Mouse (Mus musculus): ENCODE results near the gene Ypel4. TPM values are rescaled to one million over a fixed set of nuclear protein-coding genes. Genes with fewer than 3 reads are reported as not detected.

Ypel4 gene
- polyA plus RNA-seq, 1 experiment from 2014 or later = 13.1 TPM

DNA sequence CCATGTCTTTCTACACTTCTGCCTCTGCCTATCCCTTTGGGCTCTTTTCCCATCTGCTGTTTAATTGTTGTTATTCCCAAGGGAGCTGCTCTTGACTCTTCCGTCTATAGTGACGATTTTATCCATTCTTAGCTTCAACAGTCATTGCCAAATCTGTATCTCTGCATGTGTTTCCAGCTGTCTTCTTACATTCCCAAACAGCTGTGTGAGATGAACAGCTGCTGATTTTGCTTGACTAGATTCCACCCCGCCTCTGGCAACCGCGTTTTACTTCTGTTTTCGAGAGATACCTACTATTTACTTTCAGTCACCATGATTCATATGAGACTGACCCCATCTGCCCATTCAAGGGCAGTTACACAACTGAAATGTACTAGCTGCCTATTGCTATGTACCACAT lies 16.3 kb downstream of the Ypel4 start:
- DNase-seq (ENCODE audit: low spot score) (peak; percentile 28), ATAC-seq (ENCODE audit: low FRiP score) (no peak)
- Histone ChIP-seq H3K36me3 (replicated peaks; ENCODE audit: control insufficient read depth, insufficient read depth) (no peaks in the 10 kb centered on the region), H3K27me3 (ENCODE audit: control insufficient read depth, insufficient read depth, low read length) (no peaks in the 10 kb centered on the region), H3K4me1 (replicated peaks; ENCODE audit: control insufficient read depth, insufficient read depth, low read length) (no peaks in the 10 kb centered on the region), H3K27ac (no peak overlapping the region), H3K4me2 (replicated peaks) (no peak overlapping the region), H3K9ac (no peak overlapping the region), H3K4me3 (replicated peaks; ENCODE audit: low read length) (no peak overlapping the region), H3K9me3 (ENCODE audit: control insufficient read depth, low read length) (no peaks in the 10 kb centered on the region)
- 72% methylated on average over 6 of the region's 6 CpGs for WGBS

DNA sequence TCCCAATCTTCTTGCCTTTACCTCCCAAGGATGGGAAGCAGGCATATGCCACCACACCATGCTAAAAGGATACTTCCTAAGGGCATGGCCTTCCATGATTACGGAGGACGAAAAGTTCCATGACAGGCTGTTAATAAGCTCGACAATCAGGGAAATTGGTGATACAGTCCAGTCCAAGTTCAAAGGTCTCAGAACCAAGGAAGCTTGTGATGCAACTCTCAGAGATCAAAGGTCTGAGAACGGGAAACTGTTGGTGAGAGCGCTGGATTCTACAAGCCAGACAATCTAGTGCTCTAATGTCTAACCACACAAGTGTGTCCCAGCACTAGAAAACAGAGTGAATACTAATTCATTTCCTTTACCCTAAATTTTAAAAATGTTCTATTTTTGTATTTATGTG lies 22.4 kb downstream of the Ypel4 start:
- H3K4me3 ChIP-seq (replicated peaks; ENCODE audit: low read length) = no peak overlapping the region
- DNase-seq (ENCODE audit: low spot score) (no peak), ATAC-seq (ENCODE audit: low FRiP score) (no peak)
- no peak overlapping the region for H3K9ac ChIP-seq
- WGBS = 87% methylated on average over 5 of the region's 5 CpGs
- H3K4me2 ChIP-seq (replicated peaks) = no peak overlapping the region
- H3K27me3 ChIP-seq (ENCODE audit: control insufficient read depth, insufficient read depth, low read length) = no peaks in the 10 kb centered on the region
- no peaks in the 10 kb centered on the region for H3K4me1 ChIP-seq (replicated peaks; ENCODE audit: control insufficient read depth, insufficient read depth, low read length)
- no peaks in the 10 kb centered on the region for H3K36me3 ChIP-seq (replicated peaks; ENCODE audit: control insufficient read depth, insufficient read depth)
- no peak overlapping the region for H3K27ac ChIP-seq
- H3K9me3 ChIP-seq (ENCODE audit: control insufficient read depth, low read length) = no peaks in the 10 kb centered on the region

DNA sequence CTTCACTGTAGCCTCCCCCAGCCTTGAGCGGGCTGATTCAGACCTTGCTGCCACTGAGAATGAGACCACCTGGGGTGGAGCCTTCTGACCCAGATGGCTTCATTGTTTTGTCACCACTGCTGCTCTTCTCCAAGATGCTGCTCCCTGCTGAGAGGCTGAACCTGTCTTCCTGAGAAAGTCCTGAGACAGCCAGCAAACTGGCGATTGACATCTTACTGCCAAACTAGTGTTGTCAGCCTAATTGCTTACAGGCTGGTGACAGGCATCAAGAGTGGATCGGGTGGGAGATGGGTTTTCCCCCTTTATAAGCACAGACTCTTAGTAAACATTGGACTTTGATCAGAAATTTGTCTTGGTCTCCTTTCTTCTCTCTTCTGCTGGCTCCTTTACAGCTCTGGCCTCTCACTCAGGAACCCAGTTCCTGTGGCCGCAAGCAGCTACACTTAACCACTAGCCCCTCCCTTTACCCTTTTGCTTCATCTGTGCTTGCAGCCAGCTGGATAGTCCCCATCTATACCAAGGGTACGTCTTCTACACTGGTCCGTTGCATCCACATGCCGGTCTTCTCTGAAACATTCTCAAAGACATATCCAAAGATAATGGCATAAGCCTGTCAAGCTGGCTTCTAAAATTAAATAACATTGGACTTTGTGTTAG lies 23.3 kb downstream of the Ypel4 start:
- WGBS = 59% methylated on average over 7 of the region's 7 CpGs
- ATAC-seq (ENCODE audit: low FRiP score) (no peak), DNase-seq (ENCODE audit: low spot score) (no peak)
- Histone ChIP-seq H3K4me3 (replicated peaks; ENCODE audit: low read length) (no peak overlapping the region), H3K36me3 (replicated peaks; ENCODE audit: control insufficient read depth, insufficient read depth) (no peaks in the 10 kb centered on the region), H3K4me2 (replicated peaks) (no peak overlapping the region), H3K27me3 (ENCODE audit: control insufficient read depth, insufficient read depth, low read length) (no peaks in the 10 kb centered on the region), H3K9ac (no peak overlapping the region), H3K9me3 (ENCODE audit: control insufficient read depth, low read length) (no peaks in the 10 kb centered on the region), H3K27ac (no peak overlapping the region), H3K4me1 (replicated peaks; ENCODE audit: control insufficient read depth, insufficient read depth, low read length) (no peaks in the 10 kb centered on the region)

GRCm38 (mm10) chr2:84758542-84759127 lies 24.8 kb downstream of the Ypel4 start:
- 1% methylated on average over 2 of the region's 2 CpGs for WGBS
- no peaks in the 10 kb centered on the region for H3K9me3 ChIP-seq (ENCODE audit: control insufficient read depth, low read length)
- no peak overlapping the region for H3K27ac ChIP-seq
- ATAC-seq (ENCODE audit: low FRiP score) (peak; percentile 60; the same call in 1 of the 2 replicates), DNase-seq (ENCODE audit: low spot score) (peak; percentile 64)
- H3K27me3 ChIP-seq (ENCODE audit: control insufficient read depth, insufficient read depth, low read length) = no peaks in the 10 kb centered on the region
- no peaks in the 10 kb centered on the region for H3K36me3 ChIP-seq (replicated peaks; ENCODE audit: control insufficient read depth, insufficient read depth)
- H3K4me1 ChIP-seq (replicated peaks; ENCODE audit: control insufficient read depth, insufficient read depth, low read length) = no peaks in the 10 kb centered on the region
- no peak overlapping the region for H3K4me2 ChIP-seq (replicated peaks)
- H3K9ac ChIP-seq = no peak overlapping the region
- H3K4me3 ChIP-seq (replicated peaks; ENCODE audit: low read length) = no peak overlapping the region

DNA sequence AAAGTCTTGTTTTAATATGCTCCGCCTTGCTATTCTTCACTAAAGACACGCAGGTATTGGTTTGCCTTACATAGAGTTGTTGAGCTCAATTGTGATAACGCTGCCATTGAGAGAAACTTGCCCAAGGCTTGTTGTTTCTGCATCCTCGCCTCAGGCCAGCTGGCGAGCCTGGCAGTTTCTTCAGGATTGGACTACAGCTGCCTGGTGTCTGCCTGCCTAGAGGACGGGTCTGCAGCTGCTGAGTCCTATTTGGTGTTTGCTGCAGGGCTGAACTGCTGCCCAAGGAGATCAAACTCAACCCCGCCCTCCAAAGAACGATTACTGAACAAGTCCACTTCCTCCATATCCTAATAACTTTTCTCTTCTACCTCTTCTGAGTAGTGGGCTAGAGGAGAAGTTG lies 26.9 kb downstream of the Ypel4 start:
- no peak overlapping the region for H3K27ac ChIP-seq
- no peak overlapping the region for H3K4me2 ChIP-seq (replicated peaks)
- no peak overlapping the region for H3K4me3 ChIP-seq (replicated peaks; ENCODE audit: low read length)
- H3K27me3 ChIP-seq (ENCODE audit: control insufficient read depth, insufficient read depth, low read length) = no peaks in the 10 kb centered on the region
- peaks cover 5% of the 10 kb centered on the region; the same call in 1 of the 2 replicates for H3K36me3 ChIP-seq (replicated peaks; ENCODE audit: control insufficient read depth, insufficient read depth)
- DNase-seq (ENCODE audit: low spot score) = no peak
- no peak overlapping the region for H3K9ac ChIP-seq
- no peak for ATAC-seq (ENCODE audit: low FRiP score)
- no peaks in the 10 kb centered on the region for H3K9me3 ChIP-seq (ENCODE audit: control insufficient read depth, low read length)
- WGBS = 71% methylated on average over 8 of the region's 8 CpGs
- no peaks in the 10 kb centered on the region for H3K4me1 ChIP-seq (replicated peaks; ENCODE audit: control insufficient read depth, insufficient read depth, low read length)

- H3K4me2 ChIP-seq (replicated peaks) = no peak overlapping the region
- H3K9ac ChIP-seq = no peak overlapping the region
- no peaks in the 10 kb centered on the region for H3K9me3 ChIP-seq (ENCODE audit: control insufficient read depth, low read length)
- ATAC-seq (ENCODE audit: low FRiP score) (no peak), DNase-seq (ENCODE audit: low spot score) (no peak)
- no peak overlapping the region for H3K27ac ChIP-seq
- no peak overlapping the region for H3K4me3 ChIP-seq (replicated peaks; ENCODE audit: low read length)
- no peaks in the 10 kb centered on the region for H3K27me3 ChIP-seq (ENCODE audit: control insufficient read depth, insufficient read depth, low read length)
- no peaks in the 10 kb centered on the region for H3K4me1 ChIP-seq (replicated peaks; ENCODE audit: control insufficient read depth, insufficient read depth, low read length)
- 91% methylated on average over 3 of the region's 3 CpGs for WGBS
- peaks cover 5% of the 10 kb centered on the region; the same call in 1 of the 2 replicates for H3K36me3 ChIP-seq (replicated peaks; ENCODE audit: control insufficient read depth, insufficient read depth)
Measured at GRCm38 (mm10) chr2:84761309-84761708, 27.5 kb downstream of the Ypel4 start.

- Histone ChIP-seq H3K4me2 (replicated peaks) (no peak overlapping the region), H3K4me1 (replicated peaks; ENCODE audit: control insufficient read depth, insufficient read depth, low read length) (no peaks in the 10 kb centered on the region), H3K27ac (no peak overlapping the region), H3K36me3 (replicated peaks; ENCODE audit: control insufficient read depth, insufficient read depth) (peaks cover 5% of the 10 kb centered on the region; the same call in 1 of the 2 replicates), H3K9me3 (ENCODE audit: control insufficient read depth, low read length) (no peaks in the 10 kb centered on the region), H3K4me3 (replicated peaks; ENCODE audit: low read length) (no peak overlapping the region), H3K27me3 (ENCODE audit: control insufficient read depth, insufficient read depth, low read length) (no peaks in the 10 kb centered on the region), H3K9ac (no peak overlapping the region)
- no peak for ATAC-seq (ENCODE audit: low FRiP score)
- WGBS = 95% methylated on average over 1 of the region's 1 CpGs
- DNase-seq (ENCODE audit: low spot score) = no peak
Measured at GRCm38 (mm10) chr2:84761840-84762239, 28.0 kb downstream of the Ypel4 start.

DNA sequence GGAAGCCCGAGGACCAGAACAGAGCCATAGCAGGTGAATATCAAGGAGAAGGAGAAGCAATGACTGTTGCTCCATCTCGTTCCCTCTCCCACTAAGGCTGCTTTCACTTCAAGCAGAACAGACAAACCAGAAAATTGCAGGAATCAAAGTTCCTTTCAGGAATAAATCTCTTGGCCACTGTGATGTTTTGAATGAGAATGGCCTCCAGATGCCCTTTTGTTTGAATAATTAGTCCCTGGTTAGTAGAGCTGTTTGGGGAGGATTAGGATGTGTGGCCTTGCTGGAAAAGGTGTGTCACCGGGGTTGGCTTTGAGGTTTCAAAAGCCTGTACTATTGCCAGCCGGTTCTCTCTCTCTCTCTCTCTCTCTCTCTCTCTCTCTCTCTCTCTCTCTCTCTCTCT lies 28.4 kb downstream of the Ypel4 start:
- no peak overlapping the region for H3K4me2 ChIP-seq (replicated peaks)
- no peaks in the 10 kb centered on the region for H3K4me1 ChIP-seq (replicated peaks; ENCODE audit: control insufficient read depth, insufficient read depth, low read length)
- H3K4me3 ChIP-seq (replicated peaks; ENCODE audit: low read length) = no peak overlapping the region
- no peak for DNase-seq (ENCODE audit: low spot score)
- H3K9ac ChIP-seq = no peak overlapping the region
- 55% methylated on average over 4 of the region's 4 CpGs for WGBS
- no peaks in the 10 kb centered on the region for H3K9me3 ChIP-seq (ENCODE audit: control insufficient read depth, low read length)
- H3K27me3 ChIP-seq (ENCODE audit: control insufficient read depth, insufficient read depth, low read length) = no peaks in the 10 kb centered on the region
- no peak overlapping the region for H3K27ac ChIP-seq
- H3K36me3 ChIP-seq (replicated peaks; ENCODE audit: control insufficient read depth, insufficient read depth) = peaks cover 5% of the 10 kb centered on the region; the same call in 1 of the 2 replicates
- ATAC-seq (ENCODE audit: low FRiP score) = no peak

DNA sequence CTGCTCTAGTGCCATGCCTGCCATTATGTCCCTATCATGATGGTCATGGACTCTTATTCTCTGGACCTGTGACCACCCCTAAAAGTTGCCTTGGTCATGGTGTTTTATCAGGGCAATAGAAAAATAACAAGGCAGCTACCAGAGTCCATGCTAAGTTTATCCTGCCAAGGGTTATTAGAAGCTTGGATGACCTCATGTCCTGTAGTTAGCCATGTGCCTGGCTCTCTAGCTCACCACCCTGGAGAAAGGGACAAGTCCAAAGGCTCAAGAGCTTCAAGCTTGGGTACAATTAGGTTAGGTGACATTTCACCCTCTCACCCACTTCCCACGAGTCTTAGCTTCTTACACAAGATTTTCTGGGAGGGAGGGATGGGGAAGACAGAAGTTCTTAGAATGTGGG lies 29.0 kb downstream of the Ypel4 start:
- no peaks in the 10 kb centered on the region for H3K27me3 ChIP-seq (ENCODE audit: control insufficient read depth, insufficient read depth, low read length)
- H3K4me3 ChIP-seq (replicated peaks; ENCODE audit: low read length) = no peak overlapping the region
- peaks cover 5% of the 10 kb centered on the region; the same call in 1 of the 2 replicates for H3K36me3 ChIP-seq (replicated peaks; ENCODE audit: control insufficient read depth, insufficient read depth)
- no peaks in the 10 kb centered on the region for H3K4me1 ChIP-seq (replicated peaks; ENCODE audit: control insufficient read depth, insufficient read depth, low read length)
- H3K4me2 ChIP-seq (replicated peaks) = no peak overlapping the region
- H3K27ac ChIP-seq = no peak overlapping the region
- no peaks in the 10 kb centered on the region for H3K9me3 ChIP-seq (ENCODE audit: control insufficient read depth, low read length)
- 56% methylated on average over 1 of the region's 1 CpGs for WGBS
- DNase-seq (ENCODE audit: low spot score) = no peak
- no peak overlapping the region for H3K9ac ChIP-seq
- no peak for ATAC-seq (ENCODE audit: low FRiP score)

Measured in hindbrain, embryonic 14.5 days (tissue).